In genomic region chr3:153806077-153806772, GRCm38 (mm10) we compare ENCODE assay signal across 8 mouse cellular contexts. TPM values are rescaled to one million over a fixed set of nuclear protein-coding genes. Genes with fewer than 3 reads are reported as not detected.
DNase-seq lines count a peak whose midpoint lies in the region; ATAC-seq and TF ChIP-seq lines count a peak whose summit lies in the region.

No protein-coding gene starts in this region.

- TF ChIP-seq CTCF in MEL (IDR thresholded peaks at IDR 0.05 in 2 of 3, conservative IDR thresholded peaks at IDR 0.05 in 1 of 3; ENCODE audit: control insufficient read depth in 1 of 3, insufficient read depth in 1 of 3, low read depth in 2 of 3, low read length in 3 of 3, poor library complexity in 1 of 3, severe bottlenecking in 1 of 3), result peak; percentile 91 to 94 (median 93)
- peak; percentile 95 for TF ChIP-seq CTCF in cerebellum, adult 2 months (IDR thresholded peaks at IDR 0.05; ENCODE audit: borderline replicate concordance, insufficient read depth, low read depth, low read length)
- TF ChIP-seq CTCF in forebrain, postnatal 0 days (IDR thresholded peaks at IDR 0.05; ENCODE audit: low read depth), result peak; percentile 95
- TF ChIP-seq CTCF in liver, postnatal 0 days (IDR thresholded peaks at IDR 0.05; ENCODE audit: low read depth), result peak; percentile 99
- peak; percentile 97 for TF ChIP-seq CTCF in olfactory bulb, adult 2 months (IDR thresholded peaks at IDR 0.05; ENCODE audit: insufficient read depth, low read depth, low read length)

- no peaks in the 10 kb centered on the region for H3K27me3 ChIP-seq in MEL (ENCODE audit: control insufficient read depth in 1 of 2, insufficient read depth in 2 of 2, low read length in 2 of 2)
- no peaks in the 10 kb centered on the region for H3K27me3 ChIP-seq in cerebellum, adult 2 months (ENCODE audit: control insufficient read depth, insufficient read depth, low read length)
- H3K27me3 ChIP-seq in forebrain, postnatal 0 days (ENCODE audit: insufficient read depth, low read length), result no peaks in the 10 kb centered on the region
- H3K27me3 ChIP-seq in liver, postnatal 0 days (ENCODE audit: insufficient read depth, low read length), result no peaks in the 10 kb centered on the region

- no peaks in the 10 kb centered on the region; the same call in 1 of the 2 replicates for H3K79me2 ChIP-seq in MEL (ENCODE audit: control insufficient read depth, insufficient read depth, low read length, poor library complexity)

- WGBS in cerebellum, adult 2 months, result 39% methylated on average over 14 of the region's 14 CpGs
- 31% methylated on average over 14 of the region's 14 CpGs for WGBS in forebrain, postnatal 0 days
- WGBS in liver, postnatal 0 days (ENCODE audit: insufficient replicate concordance), result 38% methylated on average over 14 of the region's 14 CpGs
- WGBS in olfactory bulb, adult 2 months, result 34% methylated on average over 14 of the region's 14 CpGs

- peak overlapping the region; percentile 62 for H3K9ac ChIP-seq in MEL (ENCODE audit: control insufficient read depth, low read depth, low read length, poor library complexity, severe bottlenecking)
- H3K9ac ChIP-seq in forebrain, postnatal 0 days, result 0 out of 2 replicates have a peak overlapping the region, but pooled peaks have one; percentile 22
- H3K9ac ChIP-seq in liver, postnatal 0 days (replicated peaks), result no peak overlapping the region

- no peaks in the 10 kb centered on the region for H3K9me3 ChIP-seq in MEL (replicated peaks; ENCODE audit: insufficient read depth, low read length)
- no peaks in the 10 kb centered on the region for H3K9me3 ChIP-seq in forebrain, postnatal 0 days (ENCODE audit: low read length)
- no peaks in the 10 kb centered on the region for H3K9me3 ChIP-seq in liver, postnatal 0 days (ENCODE audit: low read length)

- no peak for TF ChIP-seq POLR2A in MEL (IDR thresholded peaks at IDR 0.05; ENCODE audit: control insufficient read depth in 1 of 2, insufficient read depth in 1 of 2, low read depth in 1 of 2, low read length in 2 of 2, poor library complexity in 1 of 2)
- TF ChIP-seq POLR2A in cerebellum, adult 2 months (IDR thresholded peaks at IDR 0.05; ENCODE audit: borderline replicate concordance, insufficient read depth, low read length), result no peak
- no peak for TF ChIP-seq POLR2A in olfactory bulb, adult 2 months (IDR thresholded peaks at IDR 0.05; ENCODE audit: insufficient read depth, low read depth, low read length)

- intact Hi-C loops in heart, postnatal 36 days (cut with DNase I), result loop anchor here (2.0 to 10.0 kb wide), 2 partner anchors 147 to 1021 kb away; no protein-coding TSS in a partner anchor

- H3K27ac ChIP-seq in MEL (ENCODE audit: control insufficient read depth, low read depth, low read length), result peak overlapping the region; percentile 99
- H3K27ac ChIP-seq in cerebellum, adult 2 months (ENCODE audit: insufficient read depth, low read length), result no peak overlapping the region
- no peak overlapping the region for H3K27ac ChIP-seq in forebrain, postnatal 0 days (ENCODE audit: low read depth, low read length)
- no peak overlapping the region for H3K27ac ChIP-seq in liver, postnatal 0 days (ENCODE audit: low read depth)
- H3K27ac ChIP-seq in olfactory bulb, adult 2 months (ENCODE audit: insufficient read depth, low read depth, low read length), result no peak overlapping the region

- DNase-seq in MEL (ENCODE audit: low read depth, low spot score), result peak; percentile 91
- peak; percentile 84 to 86 for DNase-seq in cerebellum, adult 2 months
- DNase-seq in forebrain, postnatal 0 days, result peak; percentile 98
- DNase-seq in heart, postnatal 36 days, result peak; percentile 69 to 84
- DNase-seq in layer of hippocampus, adult 11-12 months (ENCODE audit: low spot score), result peak; percentile 97
- peak; percentile 91 for DNase-seq in liver, postnatal 0 days
- DNase-seq in testis, postnatal 14 days (ENCODE audit: low spot score), result peak; percentile 74

- ATAC-seq in forebrain, postnatal 0 days, result peak; percentile 92
- ATAC-seq in liver, postnatal 0 days, result peak; percentile 62

- H3K4me2 ChIP-seq in forebrain, postnatal 0 days (ENCODE audit: low read depth), result peak overlapping the region; percentile 14
- no peak overlapping the region for H3K4me2 ChIP-seq in liver, postnatal 0 days (ENCODE audit: low read depth, low read length)

- H3K4me3 ChIP-seq in MEL (ENCODE audit: control insufficient read depth in 1 of 2, insufficient read depth in 1 of 2, low read depth in 2 of 2, low read length in 2 of 2), result no peak overlapping the region
- no peak overlapping the region for H3K4me3 ChIP-seq in cerebellum, adult 2 months (replicated peaks; ENCODE audit: insufficient read depth, low read depth, low read length)
- no peak overlapping the region for H3K4me3 ChIP-seq in forebrain, postnatal 0 days (ENCODE audit: low read depth, low read length)
- H3K4me3 ChIP-seq in liver, postnatal 0 days (ENCODE audit: low read depth, low read length), result no peak overlapping the region
- no peak overlapping the region for H3K4me3 ChIP-seq in olfactory bulb, adult 2 months (ENCODE audit: insufficient read depth, low read depth, low read length)

- H3K4me1 ChIP-seq in MEL (ENCODE audit: control insufficient read depth in 1 of 2, insufficient read depth in 2 of 2, low read length in 2 of 2), result peaks cover 34 to 59% of the 10 kb centered on the region in 2 experiments
- peaks cover 3% of the 10 kb centered on the region; the same call in 1 of the 2 replicates for H3K4me1 ChIP-seq in cerebellum, adult 2 months (ENCODE audit: control insufficient read depth, insufficient read depth, low read length)
- 0 out of 2 replicates have a peak, but pooled peaks cover 9% of the 10 kb centered on the region for H3K4me1 ChIP-seq in forebrain, postnatal 0 days (ENCODE audit: insufficient read depth)
- peaks cover 36% of the 10 kb centered on the region for H3K4me1 ChIP-seq in liver, postnatal 0 days (ENCODE audit: insufficient read depth)
- peaks cover 7% of the 10 kb centered on the region for H3K4me1 ChIP-seq in olfactory bulb, adult 2 months (ENCODE audit: control insufficient read depth, insufficient read depth, low read length)

- TF ChIP-seq EP300 in MEL (IDR thresholded peaks at IDR 0.05; ENCODE audit: low read depth in 1 of 2, low read length in 2 of 2), result no peak; a peak in 1 of 4 replicates
- 0 out of 2 replicates have a peak, but pooled peaks have one; percentile 14 for TF ChIP-seq EP300 in liver, postnatal 0 days (IDR thresholded peaks at IDR 0.05; ENCODE audit: low read depth)

- peak; percentile 75 for TF ChIP-seq RAD21 in MEL (IDR thresholded peaks at IDR 0.05; ENCODE audit: low read depth, low read length)

- H3K36me3 ChIP-seq in MEL (ENCODE audit: control insufficient read depth in 1 of 2, insufficient read depth in 2 of 2, low read length in 2 of 2), result peaks cover 0 to 56% of the 10 kb centered on the region in 2 experiments; a peak in 2 of 4 replicates
- no peaks in the 10 kb centered on the region for H3K36me3 ChIP-seq in forebrain, postnatal 0 days (ENCODE audit: insufficient read depth)
- no peaks in the 10 kb centered on the region for H3K36me3 ChIP-seq in liver, postnatal 0 days (replicated peaks; ENCODE audit: insufficient read depth, low read length)

TF ChIP-seq in MEL, 35 proteins besides CTCF, POLR2A, EP300 and RAD21 (continues in another document):
- TF ChIP-seq MAX (IDR thresholded peaks at IDR 0.05; ENCODE audit: low read length) (peak; percentile 37; the same call in 1 of the 2 replicates), ETS1 (IDR thresholded peaks at IDR 0.05; ENCODE audit: low read depth, low read length) (peak; percentile 56; the same call in 1 of the 2 replicates), MEF2A (IDR thresholded peaks at IDR 0.05; ENCODE audit: extremely low read depth, insufficient replicate concordance, low read depth, low read length, poor library complexity, severe bottlenecking) (no peak), MAFK (IDR thresholded peaks at IDR 0.05; ENCODE audit: borderline replicate concordance, low read depth, low read length) (no peak), MYC (IDR thresholded peaks at IDR 0.05; ENCODE audit: low read depth, low read length) (peak; percentile 70; the same call in 1 of the 2 replicates), ZC3H11A (IDR thresholded peaks at IDR 0.05; ENCODE audit: low read depth, low read length) (peak; percentile 74), RCOR1 (IDR thresholded peaks at IDR 0.05; ENCODE audit: low read depth, low read length) (peak; percentile 41; the same call in 1 of the 2 replicates), POLR2AphosphoS2 (IDR thresholded peaks at IDR 0.05; ENCODE audit: low read length) (no peak), USF1 (IDR thresholded peaks at IDR 0.05; ENCODE audit: low read depth, low read length) (0 out of 2 replicates have a peak, but pooled peaks have one; percentile 6), GATA1 (IDR thresholded peaks at IDR 0.05; ENCODE audit: low read depth, low read length) (peak; percentile 67; the same call in 1 of the 2 replicates), KAT2A (conservative IDR thresholded peaks at IDR 0.05; ENCODE audit: low read depth, low read length) (no peak), NRF1 (IDR thresholded peaks at IDR 0.05; ENCODE audit: insufficient read depth, low read depth, low read length, poor library complexity, severe bottlenecking) (no peak), NELFE (IDR thresholded peaks at IDR 0.05; ENCODE audit: low read depth, low read length) (no peak; the same call in 1 of the 2 replicates), ZMIZ1 (IDR thresholded peaks at IDR 0.05; ENCODE audit: low read depth, low read length) (no peak), SIN3A (IDR thresholded peaks at IDR 0.05; ENCODE audit: low read length) (peak; percentile 67), TAL1 (IDR thresholded peaks at IDR 0.05; ENCODE audit: low read length) (no peak), ZKSCAN1 (IDR thresholded peaks at IDR 0.05; ENCODE audit: low read depth, low read length) (no peak), CHD2 (IDR thresholded peaks at IDR 0.05; ENCODE audit: low read length) (no peak), ZNF384 (IDR thresholded peaks at IDR 0.05; ENCODE audit: low read depth, low read length) (no peak), CHD1 (IDR thresholded peaks at IDR 0.05; ENCODE audit: low read depth, low read length) (peak; percentile 27; the same call in 1 of the 2 replicates), TBP (IDR thresholded peaks at IDR 0.05; ENCODE audit: low read depth, low read length) (peak; percentile 11; the same call in 1 of the 2 replicates)

RNA-seq across cellular contexts. Expression of gene Asb17, which starts 37.8 kb away (rescaled TPM):
- total RNA-seq in MEL (2012; rRNA removed), result 9.0 and 9.7 TPM in 2 replicates
- polyA plus RNA-seq in MEL (2012; ENCODE audit: insufficient read depth in 1 of 2, insufficient read length in 2 of 2, low read depth in 1 of 2, low replicate concordance in 2 of 2, missing spikeins in 1 of 2), result 1 to 10 TPM in 1 of 2 experiments, not detected in 1; 5.7 TPM
- not detected in 2 replicates for polyA plus RNA-seq in cerebellum, adult 2 months (2012; rRNA removed)
- not detected in 2 replicates for total RNA-seq in forebrain, postnatal 0 days (2014; rRNA removed)
- not detected in 2 replicates for polyA plus RNA-seq in forebrain, postnatal 0 days (2015; fragmentation: Nextera tagmentation; extraction: Ambion mirVana)
- not detected for total RNA-seq in heart, postnatal 36 days (2021)
- polyA plus RNA-seq in liver, postnatal 0 days (2015; fragmentation: Nextera tagmentation; extraction: Ambion mirVana), result 0.40 and 0.66 TPM in 2 replicates
- polyA plus RNA-seq in olfactory bulb, adult 2 months (2012; ENCODE audit: insufficient read depth, insufficient read length, low replicate concordance, missing spikeins), result not detected in 2 replicates
